Mouse (Mus musculus) stomach, postnatal 0 days (tissue): ENCODE results near the gene Hoxb6.

Experiments used
- CTCF ChIP-seq: IDR thresholded peaks from 2 replicates; pipeline ENCODE4 v1.5.1; 2016; ENCODE audit warnings: antibody characterized with exemption, low read depth, mild to moderate bottlenecking, moderate library complexity
- EP300 ChIP-seq: optimal IDR thresholded peaks from 2 replicates; pipeline ENCODE3; 2016; ENCODE audit warnings: antibody characterized with exemption

- TF ChIP-seq CTCF (peak; percentile 84), EP300 (no peak)
These were observed 30.9 kb upstream of the Hoxb6 start for GRCm38 (mm10) chr11:96261323-96261890.
